In the genomic region with DNA sequence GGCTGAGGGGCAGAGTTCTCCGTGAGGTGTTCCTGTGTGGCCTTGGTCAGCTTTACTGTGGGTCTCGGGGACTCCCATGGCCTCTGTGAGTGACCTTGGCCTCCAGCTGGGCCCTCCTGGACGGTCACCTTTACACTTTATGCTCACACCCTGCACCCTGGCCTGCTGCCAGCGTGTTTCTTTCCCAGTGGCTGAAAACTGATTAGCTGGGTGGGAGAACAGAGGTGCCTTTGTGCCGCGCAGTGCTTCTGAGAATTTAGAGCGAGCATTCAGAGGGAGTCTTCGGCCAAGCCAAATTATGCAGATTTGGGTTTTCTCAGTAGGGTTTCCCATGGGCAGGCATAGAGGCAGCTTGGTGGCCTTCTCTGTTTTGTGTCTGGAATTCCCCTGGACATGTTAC, we compare ENCODE assay signal across 10 mouse cellular contexts. TPM values are rescaled to one million over a fixed set of nuclear protein-coding genes. Genes with fewer than 3 reads are reported as not detected.
DNase-seq lines count a peak whose midpoint lies in the region; ATAC-seq and TF ChIP-seq lines count a peak whose summit lies in the region.
"Had no signal": no experiment of that assay in that cellular context is flagged by ENCODE, and none has a peak within 500 bp of the region (broad histone marks: within the 10 kb centered on the region; RNA-seq: fewer than 3 reads in every experiment).

No protein-coding gene starts in this region.

- H3K27ac ChIP-seq in liver, adult 2 months (replicated peaks; ENCODE audit: insufficient read depth, low read depth, low read length), result peak overlapping the region; percentile 8
- H3K27ac ChIP-seq in forebrain, embryonic 11.5 days (ENCODE audit: low read depth, low read length), result peak overlapping the region; percentile 57; the same call in 1 of the 2 replicates
- peak overlapping the region; percentile 67 for H3K27ac ChIP-seq in midbrain, embryonic 16.5 days (ENCODE audit: low read length)

- H3K27me3 ChIP-seq in liver, adult 2 months (ENCODE audit: control insufficient read depth, insufficient read depth, low read length), result no peaks in the 10 kb centered on the region
- no peaks in the 10 kb centered on the region for H3K27me3 ChIP-seq in forebrain, embryonic 11.5 days (ENCODE audit: control insufficient read depth, insufficient read depth, low read length)
- no peaks in the 10 kb centered on the region for H3K27me3 ChIP-seq in midbrain, embryonic 16.5 days (ENCODE audit: control insufficient read depth, insufficient read depth, low read depth, low read length)

- no peak for TF ChIP-seq CTCF in liver, adult 2 months (IDR thresholded peaks at IDR 0.05; ENCODE audit: low read depth, low read length)

- no peak overlapping the region for H3K9ac ChIP-seq in liver, adult 2 months (ENCODE audit: low read depth, low read length)
- H3K9ac ChIP-seq in forebrain, embryonic 11.5 days (ENCODE audit: low read length), result no peak overlapping the region
- H3K9ac ChIP-seq in midbrain, embryonic 16.5 days (ENCODE audit: low read depth, low read length), result 0 out of 2 replicates have a peak overlapping the region, but pooled peaks have one; percentile 39

- H3K4me2 ChIP-seq in forebrain, embryonic 11.5 days (ENCODE audit: low read depth, low read length, severe bottlenecking), result no peak overlapping the region
- no peak overlapping the region for H3K4me2 ChIP-seq in midbrain, embryonic 16.5 days (ENCODE audit: low read length)

- H3K4me1 ChIP-seq in liver, adult 2 months (ENCODE audit: control insufficient read depth, insufficient read depth, low read length), result peaks cover 17% of the 10 kb centered on the region
- H3K4me1 ChIP-seq in forebrain, embryonic 11.5 days (replicated peaks; ENCODE audit: control insufficient read depth, insufficient read depth, low read length), result 0 out of 2 replicates have a peak, but pooled peaks cover 2% of the 10 kb centered on the region
- H3K4me1 ChIP-seq in midbrain, embryonic 16.5 days (ENCODE audit: control insufficient read depth, insufficient read depth, low read length), result peaks cover 3% of the 10 kb centered on the region; the same call in 1 of the 2 replicates

- H3K4me3 ChIP-seq in liver, adult 2 months (ENCODE audit: insufficient read depth, low read depth, low read length), result no peak overlapping the region
- H3K4me3 ChIP-seq in forebrain, embryonic 11.5 days (ENCODE audit: low read depth, low read length), result no peak overlapping the region
- H3K4me3 ChIP-seq in midbrain, embryonic 16.5 days (ENCODE audit: low read depth, low read length), result no peak overlapping the region

- H3K9me3 ChIP-seq in forebrain, embryonic 11.5 days (ENCODE audit: control insufficient read depth, low read length), result no peaks in the 10 kb centered on the region
- H3K9me3 ChIP-seq in midbrain, embryonic 16.5 days (replicated peaks; ENCODE audit: control insufficient read depth, low read length, poor library complexity, severe bottlenecking), result no peaks in the 10 kb centered on the region
- H3K9me3 ChIP-seq: G1E had no signal

- 25% methylated on average over 8 of the region's 8 CpGs for WGBS in liver, adult 2 months
- whole genome bisulfite sequencing in forebrain, embryonic 11.5 days, result 74% methylated on average over 8 of the region's 8 CpGs
- WGBS in midbrain, embryonic 16.5 days, result 38% methylated on average over 8 of the region's 8 CpGs

- no peaks in the 10 kb centered on the region for H3K36me3 ChIP-seq in liver, adult 2 months (ENCODE audit: control insufficient read depth, insufficient read depth, low read length)
- H3K36me3 ChIP-seq in forebrain, embryonic 11.5 days (ENCODE audit: control insufficient read depth, insufficient read depth, low read length), result no peaks in the 10 kb centered on the region; the same call in 1 of the 2 replicates
- H3K36me3 ChIP-seq in midbrain, embryonic 16.5 days (ENCODE audit: control insufficient read depth, insufficient read depth, low read length), result peaks cover 4% of the 10 kb centered on the region

- peaks cover 9% of the 10 kb centered on the region; the same call in 1 of the 2 replicates for H3K79me2 ChIP-seq in liver, adult 2 months (ENCODE audit: control insufficient read depth, insufficient read depth, low read length)

- TF ChIP-seq POLR2A in liver, adult 2 months (IDR thresholded peaks at IDR 0.05; ENCODE audit: extremely low read depth, insufficient read depth, low read length), result no peak

- peak; percentile 64 for DNase-seq in liver, adult 2 months (ENCODE audit: extremely low read depth, low read depth, low spot score)
- no peak for DNase-seq in liver
- no peak for DNase-seq in forebrain, embryonic 11.5 days (ENCODE audit: low spot score)
- peak; percentile 87 for DNase-seq in kidney, adult 18-20 months
- DNase-seq in urinary bladder, postnatal 14 days (ENCODE audit: low spot score), result no peak
- DNase-seq in adrenal gland, adult (ENCODE audit: inconsistent age in 2 of 2, low spot score in 1 of 2), result no peak
- DNase-seq: cerebellum, adult 8-10 months had no signal

- no peak; the same call in 1 of the 2 replicates for ATAC-seq in forebrain, embryonic 11.5 days (replicated peaks; ENCODE audit: low FRiP score)
- ATAC-seq in midbrain, embryonic 16.5 days, result peak; percentile 26; the same call in 1 of the 2 replicates
- no peak for ATAC-seq in cerebellum, adult (ENCODE audit: insufficient number of reproducible peaks, low FRiP score, low TSS enrichment)

RNA-seq across cellular contexts. Expression of a gene that starts 14.3 kb away (rescaled TPM):
- 1.7 and 3.4 TPM in 2 replicates for total RNA-seq in liver, adult 2 months (2014; rRNA removed)
- 5.3 and 5.9 TPM in 2 replicates for polyA plus RNA-seq in liver, adult 2 months (2012; rRNA removed)
- 12.4 and 13.7 TPM in 2 replicates for polyA plus RNA-seq in forebrain, embryonic 11.5 days (2014; fragmentation: Nextera tagmentation; extraction: Ambion mirVana)
- 6.8 and 7.3 TPM in 2 replicates for polyA plus RNA-seq in midbrain, embryonic 16.5 days (2015; fragmentation: Nextera tagmentation; extraction: Ambion mirVana)

Comparison
In these comparisons a context has a peak if more than half of its experiments do, and no peak if none do; other contexts are left out.
1. DNase-seq: peak in liver, adult 2 months (single experiment) and kidney, adult 18-20 months (single experiment); none in liver (single experiment), forebrain, embryonic 11.5 days (single experiment), urinary bladder, postnatal 14 days (single experiment) and adrenal gland, adult (0 of 2).
2. H3K27ac ChIP-seq: peak in every context shown above with its lines; median percentile 67 in midbrain, embryonic 16.5 days; 57 in forebrain, embryonic 11.5 days; 8 in liver, adult 2 months.